Mouse (Mus musculus): ENCODE data around the gene Xbp1. TPM values are rescaled to one million over a fixed set of nuclear protein-coding genes. Genes with fewer than 3 reads are reported as not detected.
"Not testable (repeated sequence)": the region's sequence is repeated elsewhere in the genome, so short reads cannot be mapped to it uniquely, and the experiment has no call there.

The Xbp1 gene
- 44.0 and 46.7 TPM in 2 replicates for polyA plus RNA-seq (2011; ENCODE audit: insufficient read depth, insufficient read length, low read depth, missing spikeins)

- no peaks in the 10 kb centered on the region for H3K9me3 ChIP-seq (replicated peaks; ENCODE audit: control insufficient read depth, insufficient read depth, low read length, poor library complexity, severe bottlenecking)
- peak within 1 kb of the TSS; percentile 5; the same call in 1 of the 2 replicates for H3K27ac ChIP-seq (ENCODE audit: insufficient read depth, low read length)
- H3K36me3 ChIP-seq (ENCODE audit: control insufficient read depth, insufficient read depth, low read length, poor library complexity, severe bottlenecking), result peaks cover 34% of the 10 kb centered on the region
- peak within 1 kb of the TSS; percentile 95 for H3K9ac ChIP-seq (ENCODE audit: low read depth, poor library complexity, severe bottlenecking)
- no peaks in the 10 kb centered on the region for H3K27me3 ChIP-seq (ENCODE audit: control insufficient read depth, insufficient read depth, low read length, poor library complexity, severe bottlenecking)
- H3K4me1 ChIP-seq (ENCODE audit: control insufficient read depth, insufficient read depth, low read length), result peaks cover 2% of the 10 kb centered on the region
- no peak for TF ChIP-seq EP300 (IDR thresholded peaks at IDR 0.05; ENCODE audit: insufficient read depth, low read depth, low read length)
- no peak for TF ChIP-seq CTCF (IDR thresholded peaks at IDR 0.05; ENCODE audit: low read depth, low read length)
- TF ChIP-seq POLR2A (IDR thresholded peaks at IDR 0.05; ENCODE audit: insufficient read depth, low read length), result no peak
- peak within 1 kb of the TSS; percentile 96 for H3K4me3 ChIP-seq (ENCODE audit: low read depth, low read length)
These were observed at the start of gene Xbp1 for GRCm38 (mm10) chr11:5520412-5521265. Xbp1 (plus strand) TSS chr11:5520659.

DNA sequence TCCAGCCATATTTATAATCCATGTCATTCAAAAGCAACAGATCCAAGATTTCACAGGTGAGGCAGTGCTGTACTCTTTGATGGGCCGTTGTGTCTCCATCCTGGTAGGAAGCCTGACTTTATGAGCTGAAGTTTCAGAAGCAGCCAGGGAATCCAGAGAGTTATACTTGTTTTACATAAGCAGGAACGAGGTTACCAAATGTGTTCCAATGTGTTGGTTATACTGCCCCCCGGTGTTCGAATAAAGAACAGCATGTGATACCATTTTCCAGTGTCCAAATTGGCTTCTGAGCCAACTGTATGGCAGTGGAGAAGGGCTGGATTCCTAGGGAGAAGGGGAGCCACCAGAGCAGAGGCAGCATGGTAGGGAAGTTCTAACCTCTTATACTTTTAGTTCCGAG is 46.3 kb upstream of the Xbp1 start:
- TF ChIP-seq EP300 (IDR thresholded peaks at IDR 0.05; ENCODE audit: insufficient read depth, low read depth, low read length), result no peak
- no peak for TF ChIP-seq POLR2A (IDR thresholded peaks at IDR 0.05; ENCODE audit: insufficient read depth, low read length)
- TF ChIP-seq CTCF (IDR thresholded peaks at IDR 0.05; ENCODE audit: low read depth, low read length), result no peak

DNA sequence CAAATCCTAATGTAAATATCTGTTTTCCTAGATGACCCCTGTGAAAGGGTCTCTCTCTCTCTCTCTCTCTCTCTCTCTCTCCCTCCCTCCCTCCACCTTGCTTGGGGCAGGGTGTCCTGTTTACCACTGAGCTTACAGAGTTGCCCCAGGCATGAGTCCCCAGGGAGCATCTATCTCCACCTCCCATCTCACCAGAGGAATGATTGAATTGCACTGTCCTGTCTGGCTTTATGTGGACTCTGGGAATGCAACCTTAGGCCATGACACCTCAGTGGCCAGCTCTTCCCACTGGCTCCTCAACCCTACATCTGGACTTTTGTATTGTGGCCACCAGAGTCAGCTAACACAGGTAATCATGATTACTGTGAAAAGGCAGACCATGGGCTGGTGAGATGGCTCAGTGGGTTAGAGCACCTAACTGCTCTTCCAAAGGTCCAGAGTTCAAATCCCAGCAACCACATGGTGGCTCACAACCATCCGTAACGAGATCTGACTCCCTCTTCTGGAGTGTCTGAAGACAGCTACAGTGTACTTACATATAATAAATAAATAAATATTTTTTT is 44.8 kb upstream of the Xbp1 start:
- not testable (repeated sequence) for H3K4me3 ChIP-seq (ENCODE audit: low read depth, low read length); H3K9me3 ChIP-seq (replicated peaks; ENCODE audit: control insufficient read depth, insufficient read depth, low read length, poor library complexity, severe bottlenecking); H3K9ac ChIP-seq (ENCODE audit: low read depth, poor library complexity, severe bottlenecking); H3K4me1 ChIP-seq (ENCODE audit: control insufficient read depth, insufficient read depth, low read length); H3K27me3 ChIP-seq (ENCODE audit: control insufficient read depth, insufficient read depth, low read length, poor library complexity, severe bottlenecking); H3K27ac ChIP-seq (ENCODE audit: insufficient read depth, low read length); H3K36me3 ChIP-seq (ENCODE audit: control insufficient read depth, insufficient read depth, low read length, poor library complexity, severe bottlenecking)

More for the DNA sequence above, 46.3 kb upstream of the Xbp1 start:
- Histone ChIP-seq H3K4me3 (ENCODE audit: low read depth, low read length) (no peak overlapping the region), H3K27ac (ENCODE audit: insufficient read depth, low read length) (no peak overlapping the region), H3K9me3 (replicated peaks; ENCODE audit: control insufficient read depth, insufficient read depth, low read length, poor library complexity, severe bottlenecking) (no peaks in the 10 kb centered on the region), H3K27me3 (ENCODE audit: control insufficient read depth, insufficient read depth, low read length, poor library complexity, severe bottlenecking) (no peaks in the 10 kb centered on the region), H3K4me1 (ENCODE audit: control insufficient read depth, insufficient read depth, low read length) (no peaks in the 10 kb centered on the region), H3K9ac (ENCODE audit: low read depth, poor library complexity, severe bottlenecking) (no peak overlapping the region), H3K36me3 (ENCODE audit: control insufficient read depth, insufficient read depth, low read length, poor library complexity, severe bottlenecking) (no peaks in the 10 kb centered on the region)

DNA sequence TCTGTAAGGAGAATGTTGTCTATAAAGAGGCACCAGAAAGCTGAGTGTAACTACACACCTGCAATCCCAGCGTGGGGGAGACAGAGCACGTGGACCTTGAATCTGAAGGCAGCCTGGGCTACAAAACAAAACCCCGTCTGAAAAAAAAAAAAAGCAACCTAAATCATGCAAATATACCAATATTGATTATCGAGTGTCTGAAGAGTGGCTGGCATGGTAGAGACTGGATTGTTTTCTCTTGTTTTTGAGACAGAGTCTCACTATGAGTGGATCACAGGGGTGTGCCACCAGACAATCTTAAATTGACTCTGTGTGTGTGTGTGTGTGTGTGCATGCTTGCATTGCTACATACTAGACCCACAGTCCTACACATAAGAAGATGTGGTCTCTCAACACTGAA is 43.7 kb upstream of the Xbp1 start:
- no peak overlapping the region for H3K4me3 ChIP-seq (ENCODE audit: low read depth, low read length)
- H3K36me3 ChIP-seq (ENCODE audit: control insufficient read depth, insufficient read depth, low read length, poor library complexity, severe bottlenecking), result no peaks in the 10 kb centered on the region
- H3K9me3 ChIP-seq (replicated peaks; ENCODE audit: control insufficient read depth, insufficient read depth, low read length, poor library complexity, severe bottlenecking), result no peaks in the 10 kb centered on the region
- H3K4me1 ChIP-seq (ENCODE audit: control insufficient read depth, insufficient read depth, low read length), result peaks cover 2% of the 10 kb centered on the region
- TF ChIP-seq CTCF (IDR thresholded peaks at IDR 0.05; ENCODE audit: low read depth, low read length), result no peak
- no peak for TF ChIP-seq EP300 (IDR thresholded peaks at IDR 0.05; ENCODE audit: insufficient read depth, low read depth, low read length)
- no peak for TF ChIP-seq POLR2A (IDR thresholded peaks at IDR 0.05; ENCODE audit: insufficient read depth, low read length)
- peak overlapping the region; percentile 57; the same call in 1 of the 2 replicates for H3K9ac ChIP-seq (ENCODE audit: low read depth, poor library complexity, severe bottlenecking)
- H3K27me3 ChIP-seq (ENCODE audit: control insufficient read depth, insufficient read depth, low read length, poor library complexity, severe bottlenecking), result no peaks in the 10 kb centered on the region
- H3K27ac ChIP-seq (ENCODE audit: insufficient read depth, low read length), result no peak overlapping the region

- Histone ChIP-seq H3K9ac (ENCODE audit: low read depth, poor library complexity, severe bottlenecking) (peak overlapping the region; percentile 57), H3K4me3 (ENCODE audit: low read depth, low read length) (peak overlapping the region; percentile 68)
- TF ChIP-seq EP300 (IDR thresholded peaks at IDR 0.05; ENCODE audit: insufficient read depth, low read depth, low read length) (no peak), POLR2A (IDR thresholded peaks at IDR 0.05; ENCODE audit: insufficient read depth, low read length) (peak; percentile 42), CTCF (IDR thresholded peaks at IDR 0.05; ENCODE audit: low read depth, low read length) (no peak)
These were observed 42.3 kb upstream of the Xbp1 start for GRCm38 (mm10) chr11:5478193-5478592.

DNA sequence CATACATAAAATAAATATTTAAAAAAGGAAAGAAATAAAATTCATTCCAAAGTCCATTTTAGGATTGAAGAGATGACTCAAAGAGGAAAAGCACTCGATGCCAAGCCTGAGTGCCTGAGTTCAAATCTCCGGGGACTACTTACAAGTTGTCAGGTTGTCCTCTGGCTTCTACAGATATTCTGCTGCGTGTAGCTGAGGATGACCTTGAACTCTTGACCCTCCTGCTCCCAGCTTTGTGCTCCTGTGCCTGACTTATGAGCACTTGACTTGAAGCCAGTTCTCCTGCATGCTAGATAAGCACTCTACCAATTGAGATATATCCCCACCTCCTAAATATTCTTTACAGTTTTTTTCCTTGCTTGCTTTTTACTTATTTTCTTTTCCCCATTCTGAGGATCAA is 41.6 kb upstream of the Xbp1 start:
- no peak for TF ChIP-seq CTCF (IDR thresholded peaks at IDR 0.05; ENCODE audit: low read depth, low read length)
- TF ChIP-seq EP300 (IDR thresholded peaks at IDR 0.05; ENCODE audit: insufficient read depth, low read depth, low read length), result no peak
- no peak for TF ChIP-seq POLR2A (IDR thresholded peaks at IDR 0.05; ENCODE audit: insufficient read depth, low read length)
- Histone ChIP-seq H3K9ac (ENCODE audit: low read depth, poor library complexity, severe bottlenecking) (no peak overlapping the region), H3K4me1 (ENCODE audit: control insufficient read depth, insufficient read depth, low read length) (peaks cover 2% of the 10 kb centered on the region)

More at GRCm38 (mm10) chr11:5478193-5478592, 42.3 kb upstream of the Xbp1 start:
- Histone ChIP-seq H3K27ac (ENCODE audit: insufficient read depth, low read length) (peak overlapping the region; percentile 66), H3K9me3 (replicated peaks; ENCODE audit: control insufficient read depth, insufficient read depth, low read length, poor library complexity, severe bottlenecking) (no peaks in the 10 kb centered on the region), H3K27me3 (ENCODE audit: control insufficient read depth, insufficient read depth, low read length, poor library complexity, severe bottlenecking) (no peaks in the 10 kb centered on the region), H3K36me3 (ENCODE audit: control insufficient read depth, insufficient read depth, low read length, poor library complexity, severe bottlenecking) (no peaks in the 10 kb centered on the region), H3K4me1 (ENCODE audit: control insufficient read depth, insufficient read depth, low read length) (peaks cover 2% of the 10 kb centered on the region)

More for the DNA sequence above, 41.6 kb upstream of the Xbp1 start:
- Histone ChIP-seq H3K4me3 (ENCODE audit: low read depth, low read length) (no peak overlapping the region), H3K36me3 (ENCODE audit: control insufficient read depth, insufficient read depth, low read length, poor library complexity, severe bottlenecking) (no peaks in the 10 kb centered on the region), H3K9me3 (replicated peaks; ENCODE audit: control insufficient read depth, insufficient read depth, low read length, poor library complexity, severe bottlenecking) (no peaks in the 10 kb centered on the region), H3K27me3 (ENCODE audit: control insufficient read depth, insufficient read depth, low read length, poor library complexity, severe bottlenecking) (no peaks in the 10 kb centered on the region), H3K27ac (ENCODE audit: insufficient read depth, low read length) (peak overlapping the region; percentile 67; the same call in 1 of the 2 replicates)
